Mouse (Mus musculus) forebrain, embryonic 14.5 days (tissue): ENCODE data around the gene Pramel6. TPM values are rescaled to one million over a fixed set of nuclear protein-coding genes. Genes with fewer than 3 reads are reported as not detected.
"Not testable (repeated sequence)": the region's sequence is repeated elsewhere in the genome, so short reads cannot be mapped to it uniquely, and the experiment has no call there.

Experiments
- ATAC-seq: fragments of 200-750 bp; cut with Nextera tagmentation; 2 replicates; pipeline ENCODE4 v1.8.0; 2017; ENCODE audit warnings: mild to moderate bottlenecking, moderate library complexity
- DNase-seq: peaks from one replicate; pipeline ENCODE4 v3.0.0-alpha.2; 2015; ENCODE audit warnings: low spot score
- H3K27ac ChIP-seq: fragments of 300-500 bp; sonication (generic); 2 replicates; pipeline ENCODE4 v1.5.1; 2014; ENCODE audit warnings: low read depth, mild to moderate bottlenecking, control low read depth, low read length, moderate library complexity
- H3K27me3 ChIP-seq: fragments of 300-500 bp; sonication (generic); replicated peaks from 2 replicates; pipeline ENCODE4 v1.6.1; 2014; ENCODE audit warnings: low read length, control low read depth, mixed read lengths; ENCODE audit not compliant: control insufficient read depth, insufficient read depth
- H3K36me3 ChIP-seq: fragments of 300-500 bp; sonication (generic); 2 replicates; pipeline ENCODE4 v1.6.1; 2014; ENCODE audit warnings: low read length, control low read depth; ENCODE audit not compliant: control insufficient read depth, insufficient read depth
- H3K4me1 ChIP-seq: fragments of 300-500 bp; sonication (generic); 2 replicates; pipeline ENCODE4 v1.6.1; 2014; ENCODE audit warnings: antibody characterized with exemption, low read length, control low read depth; ENCODE audit not compliant: control insufficient read depth, insufficient read depth
- H3K4me2 ChIP-seq: fragments of 300-500 bp; sonication (generic); 2 replicates; pipeline ENCODE4 v1.6.1; 2014; ENCODE audit warnings: mild to moderate bottlenecking, control low read depth, low read length
- H3K4me3 ChIP-seq: fragments of 300-500 bp; sonication (generic); 2 replicates; pipeline ENCODE4 v1.5.1; 2014; ENCODE audit warnings: low read depth, low read length, control low read depth
- H3K9ac ChIP-seq: fragments of 300-500 bp; sonication (generic); 2 replicates; pipeline ENCODE4 v1.6.1; 2014; ENCODE audit warnings: mild to moderate bottlenecking, low read length, control low read depth, moderate library complexity
- H3K9me3 ChIP-seq: fragments of 300-500 bp; sonication (generic); replicated peaks from 2 replicates; pipeline ENCODE4 v1.6.1; 2016; ENCODE audit warnings: low read length, control low read depth, mixed read lengths; ENCODE audit not compliant: control insufficient read depth
- WGBS: fragments of 180-500 bp; shearing (Covaris S2); extraction: QIAGEN DNeasy Blood & Tissue Kit; methylation state at CpG from one replicate; pipeline ENCODE4 v1.1.7; 2014; 5-methylcytosine and 5-hydroxymethylcytosine counted together
- polyA plus RNA-seq: library from polyadenylated mRNA; unstranded; fragments of >200 nt; fragmentation: Nextera tagmentation; extraction: Ambion mirVana; gene quantifications from 2 replicates; pipeline ENCODE4 v1.2.1, GENCODE M21; 2014

The Pramel6 gene
- polyA plus RNA-seq, 1 experiment from 2014 or later: not detected

DNA sequence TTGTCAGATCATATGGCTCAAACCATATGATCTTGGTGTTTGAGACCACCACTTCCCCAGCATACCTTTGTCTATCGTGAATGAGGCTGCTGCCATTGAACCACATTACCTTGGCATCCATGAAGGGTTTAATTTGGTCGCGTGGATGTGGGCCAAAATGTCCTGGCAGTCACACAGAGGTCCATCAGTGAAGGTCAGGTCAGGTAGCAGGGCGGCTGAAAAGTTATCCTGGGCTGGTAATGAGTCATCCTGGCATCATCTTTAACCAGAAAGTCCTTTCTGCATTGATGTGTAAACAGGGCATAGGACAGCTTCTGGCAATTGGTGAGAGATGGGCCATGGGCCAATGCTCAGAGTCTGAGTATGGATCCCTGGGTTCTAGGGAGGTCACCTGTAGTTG, 14.3 kb downstream of the Pramel6 start:
- Histone ChIP-seq H3K9me3 (no peaks in the 10 kb centered on the region), H3K4me1 (no peaks in the 10 kb centered on the region), H3K9ac (no peak overlapping the region), H3K27me3 (no peaks in the 10 kb centered on the region), H3K4me3 (no peak overlapping the region), H3K36me3 (no peaks in the 10 kb centered on the region), H3K4me2 (no peak overlapping the region), H3K27ac (no peak overlapping the region)
- ATAC-seq (no peak), DNase-seq (no peak)
- WGBS: 90% methylated on average over 4 of the region's 4 CpGs

DNA sequence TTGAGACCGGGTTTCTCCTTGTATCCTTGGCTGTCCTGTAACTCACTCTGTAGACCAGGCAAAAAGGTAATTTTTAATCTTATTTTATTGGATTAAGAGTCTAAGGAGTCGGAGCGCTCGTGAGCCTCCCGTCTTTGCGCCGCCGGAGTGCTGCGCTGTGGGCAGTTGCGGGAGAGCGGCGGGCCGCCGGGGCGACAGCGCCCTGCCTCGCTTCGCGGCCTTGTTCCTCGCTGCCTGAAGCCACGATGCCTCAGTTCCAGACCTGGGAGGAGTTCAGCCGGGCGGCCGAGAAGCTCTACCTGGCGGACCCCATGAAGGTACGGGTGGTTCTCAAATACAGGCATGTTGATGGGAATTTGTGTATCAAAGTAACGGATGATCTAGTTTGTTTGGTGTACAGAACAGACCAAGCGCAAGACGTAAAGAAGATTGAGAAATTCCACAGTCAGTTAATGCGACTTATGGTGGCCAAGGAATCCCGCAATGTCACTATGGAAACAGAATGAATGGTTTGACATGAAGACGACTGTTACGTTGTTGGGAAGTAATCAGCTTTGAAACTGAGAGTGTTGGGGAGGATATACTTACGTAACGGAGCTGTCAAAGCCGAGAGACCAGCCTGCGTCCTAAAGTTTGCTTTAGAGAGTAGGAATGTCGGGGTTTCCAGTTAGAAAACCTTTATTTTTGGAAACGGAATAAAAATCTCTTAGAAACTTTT, 19.7 kb downstream of the Pramel6 start:
- H3K27me3 ChIP-seq, H3K9ac ChIP-seq, H3K4me1 ChIP-seq, H3K36me3 ChIP-seq, H3K27ac ChIP-seq, H3K9me3 ChIP-seq: not testable (repeated sequence)
- ATAC-seq (peak; percentile 42), DNase-seq (peak; percentile 0)
- Histone ChIP-seq H3K4me3 (peak overlapping the region; percentile 15; the same call in 1 of the 2 replicates), H3K4me2 (peak overlapping the region; percentile 40)
- 35% methylated on average over 38 of the region's 39 CpGs for WGBS

DNA sequence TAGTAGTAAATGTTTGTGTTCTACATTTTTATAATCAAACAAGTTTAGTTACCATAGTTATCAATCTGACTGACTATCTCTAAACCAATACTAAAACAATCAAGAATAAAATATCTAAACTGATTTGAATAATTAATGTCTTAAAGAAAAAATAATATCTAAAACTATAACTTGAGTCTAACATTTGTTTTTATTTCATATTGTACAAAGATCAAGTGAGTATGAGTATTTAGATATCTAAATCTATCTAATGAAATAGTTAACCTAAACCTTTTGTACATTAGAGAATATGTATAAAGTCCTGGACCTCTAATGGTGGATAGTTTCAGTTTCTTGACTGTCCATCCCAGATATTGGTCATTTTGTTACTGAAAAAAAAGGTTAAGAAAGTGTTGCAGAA, 25.1 kb downstream of the Pramel6 start, which contains the start of gene Olfr153:
Gene Olfr153 (plus strand): TSS at position 301 of the 400 bp plus-strand sequence.
- Histone ChIP-seq H3K27ac (no peak within 1 kb of the TSS), H3K36me3 (no peaks in the 10 kb centered on the region), H3K9ac (no peak within 1 kb of the TSS), H3K9me3 (no peaks in the 10 kb centered on the region), H3K4me1 (no peaks in the 10 kb centered on the region), H3K27me3 (no peaks in the 10 kb centered on the region), H3K4me3 (no peak within 1 kb of the TSS), H3K4me2 (no peak within 1 kb of the TSS)
- DNase-seq: no peak
- ATAC-seq: no peak

DNA sequence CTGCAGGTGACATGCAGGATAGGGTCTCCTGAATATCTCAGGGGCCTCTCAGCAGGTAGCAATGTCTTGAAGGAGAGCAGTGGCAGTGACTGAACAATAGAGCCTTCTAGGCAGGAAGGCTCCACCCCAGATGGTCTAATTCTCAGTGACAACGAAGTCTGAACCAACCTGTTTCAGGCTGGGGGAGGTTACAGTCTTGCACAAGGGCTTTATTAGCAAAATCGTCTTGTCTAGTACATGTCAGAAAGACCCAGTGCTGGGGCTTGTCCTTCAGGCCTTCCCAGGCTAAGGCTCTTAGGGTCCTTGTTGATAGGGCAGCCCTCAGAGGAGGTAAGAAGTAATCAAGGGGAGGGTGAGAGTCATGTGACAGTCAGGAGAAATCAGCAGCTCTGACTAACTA, 28.5 kb downstream of the Pramel6 start:
- H3K9ac ChIP-seq: no peak overlapping the region
- no peak overlapping the region for H3K4me2 ChIP-seq
- ATAC-seq: no peak
- H3K36me3 ChIP-seq: no peaks in the 10 kb centered on the region
- H3K9me3 ChIP-seq: no peaks in the 10 kb centered on the region
- WGBS: 55% methylated on average over 2 of the region's 2 CpGs
- H3K27ac ChIP-seq: no peak overlapping the region
- DNase-seq: no peak
- H3K27me3 ChIP-seq: no peaks in the 10 kb centered on the region
- no peak overlapping the region for H3K4me3 ChIP-seq
- no peaks in the 10 kb centered on the region for H3K4me1 ChIP-seq

GRCm38 (mm10) chr2:87545442-87545841, 39.1 kb downstream of the Pramel6 start, which contains the start of gene Olfr1128:
Olfr1128 (minus strand) TSS chr2:87545542.
- Histone ChIP-seq H3K4me3 (no peak within 1 kb of the TSS), H3K27me3 (no peaks in the 10 kb centered on the region), H3K9me3 (no peaks in the 10 kb centered on the region), H3K27ac (no peak within 1 kb of the TSS), H3K9ac (no peak within 1 kb of the TSS), H3K4me1 (no peaks in the 10 kb centered on the region), H3K4me2 (no peak within 1 kb of the TSS), H3K36me3 (no peaks in the 10 kb centered on the region)
- WGBS: 94% methylated on average over 1 of the region's 1 CpGs
- DNase-seq (no peak), ATAC-seq (no peak)

Other genes starting within 250 kb of the Pramel6 start
- not detected in 2 replicates for gene Olfr1116, start 239.0 kb upstream of the Pramel6 start, polyA plus RNA-seq
- not detected in 2 replicates for gene Olfr1118, start 199.0 kb upstream of the Pramel6 start, polyA plus RNA-seq
- not detected in 2 replicates for gene Olfr1120, start 151.8 kb upstream of the Pramel6 start, polyA plus RNA-seq
- not detected in 2 replicates for gene Olfr1121, start 136.7 kb upstream of the Pramel6 start, polyA plus RNA-seq
- gene Olfr1122, start 120.7 kb upstream of the Pramel6 start, polyA plus RNA-seq: not detected in 2 replicates
- not detected in 2 replicates for gene Olfr1123, start 89.9 kb upstream of the Pramel6 start, polyA plus RNA-seq
- gene Olfr1124, start 76.3 kb upstream of the Pramel6 start, polyA plus RNA-seq: 0.09 TPM in 1 of 2 replicates, not detected in the other
- gene Olfr1126, start 52.6 kb upstream of the Pramel6 start, polyA plus RNA-seq: not detected in 2 replicates
- not detected in 2 replicates for gene Pramel7, start 9.5 kb upstream of the Pramel6 start, polyA plus RNA-seq
- gene Olfr153, start 25.2 kb downstream of the Pramel6 start, polyA plus RNA-seq: not detected in 2 replicates
- gene Olfr1128, start 39.0 kb downstream of the Pramel6 start, polyA plus RNA-seq: not detected in 2 replicates
- gene Olfr1129, start 67.3 kb downstream of the Pramel6 start, polyA plus RNA-seq: not detected in 2 replicates
- not detected in 2 replicates for gene Olfr1130, start 99.6 kb downstream of the Pramel6 start, polyA plus RNA-seq
- gene Olfr1131, start 120.5 kb downstream of the Pramel6 start, polyA plus RNA-seq: not detected in 2 replicates
- not detected in 2 replicates for gene Olfr1132, start 131.0 kb downstream of the Pramel6 start, polyA plus RNA-seq
- gene Olfr1133, start 140.8 kb downstream of the Pramel6 start, polyA plus RNA-seq: not detected in 2 replicates
- gene Olfr1134, start 151.9 kb downstream of the Pramel6 start, polyA plus RNA-seq: not detected in 2 replicates
- gene Olfr1135, start 167.1 kb downstream of the Pramel6 start, polyA plus RNA-seq: not detected in 2 replicates
- not detected in 2 replicates for gene Olfr1136, start 187.4 kb downstream of the Pramel6 start, polyA plus RNA-seq
- not detected in 2 replicates for gene Olfr1137, start 206.6 kb downstream of the Pramel6 start, polyA plus RNA-seq
- not detected in 2 replicates for gene Olfr1138, start 233.4 kb downstream of the Pramel6 start, polyA plus RNA-seq
- gene Olfr1140, start 237.2 kb downstream of the Pramel6 start, polyA plus RNA-seq: not detected in 2 replicates
- gene Olfr1141, start 247.4 kb downstream of the Pramel6 start, polyA plus RNA-seq: not detected in 2 replicates